Mouse (Mus musculus): ENCODE measurements around the gene Arfip1. TPM values are rescaled to one million over a fixed set of nuclear protein-coding genes. Genes with fewer than 3 reads are reported as not detected.

Gene Arfip1
- polyA plus RNA-seq, 1 experiment, result 14.3 TPM

- DNase-seq, result peak; percentile 71
- WGBS, result 20% methylated on average over 5 of the region's 5 CpGs
- Histone ChIP-seq H3K36me3 (ENCODE audit: control insufficient read depth, insufficient read depth, low read length) (no peaks in the 10 kb centered on the region), H3K27ac (ENCODE audit: insufficient read depth, low read depth, low read length) (no peak overlapping the region), H3K4me3 (ENCODE audit: insufficient read depth, low read depth, low read length) (no peak overlapping the region), H3K27me3 (replicated peaks; ENCODE audit: control insufficient read depth, insufficient read depth, low read length) (no peaks in the 10 kb centered on the region), H3K4me1 (ENCODE audit: control insufficient read depth, insufficient read depth, low read length) (no peaks in the 10 kb centered on the region)
- TF ChIP-seq CTCF (conservative IDR thresholded peaks at IDR 0.05; ENCODE audit: insufficient read depth, insufficient read length, low read depth, low read length) (peak; percentile 44; the same call in 1 of the 2 replicates), POLR2A (IDR thresholded peaks at IDR 0.05; ENCODE audit: low read depth, low read length) (no peak)
Observed at GRCm38 (mm10) chr3:84615050-84615855, 32.8 kb upstream of the Arfip1 start.

GRCm38 (mm10) chr3:84610183-84610710, 27.8 kb upstream of the Arfip1 start:
- no peak overlapping the region for H3K4me3 ChIP-seq (ENCODE audit: insufficient read depth, low read depth, low read length)
- H3K4me1 ChIP-seq (ENCODE audit: control insufficient read depth, insufficient read depth, low read length), result no peaks in the 10 kb centered on the region; the same call in 1 of the 2 replicates
- no peaks in the 10 kb centered on the region for H3K36me3 ChIP-seq (ENCODE audit: control insufficient read depth, insufficient read depth, low read length)
- WGBS, result 31% methylated on average over 9 of the region's 9 CpGs
- H3K27ac ChIP-seq (ENCODE audit: insufficient read depth, low read depth, low read length), result no peak overlapping the region
- no peaks in the 10 kb centered on the region for H3K27me3 ChIP-seq (replicated peaks; ENCODE audit: control insufficient read depth, insufficient read depth, low read length)
- TF ChIP-seq CTCF (conservative IDR thresholded peaks at IDR 0.05; ENCODE audit: insufficient read depth, insufficient read length, low read depth, low read length) (no peak), POLR2A (IDR thresholded peaks at IDR 0.05; ENCODE audit: low read depth, low read length) (no peak)
- peak; percentile 92 for DNase-seq

DNA sequence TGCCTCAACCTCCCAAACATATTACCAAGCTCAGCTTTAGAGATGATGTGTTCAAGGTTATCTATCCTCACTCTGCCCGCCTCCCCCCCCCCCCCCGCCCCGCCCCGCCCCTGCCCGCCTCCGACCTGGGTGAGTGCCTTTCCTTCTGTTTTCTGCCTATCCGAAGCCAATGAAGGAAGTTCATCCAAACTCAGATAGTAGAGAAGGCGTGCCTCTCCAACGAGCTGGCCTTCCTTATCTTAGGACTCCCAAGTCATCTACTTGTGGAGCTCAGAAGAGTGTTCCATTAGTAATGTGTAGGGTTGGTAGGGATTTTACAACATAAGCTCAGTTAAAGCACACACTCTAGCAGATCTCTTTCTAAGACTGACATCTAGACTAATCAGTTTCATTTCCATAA, 20.8 kb upstream of the Arfip1 start:
- no peaks in the 10 kb centered on the region for H3K27me3 ChIP-seq (replicated peaks; ENCODE audit: control insufficient read depth, insufficient read depth, low read length)
- H3K4me3 ChIP-seq (ENCODE audit: insufficient read depth, low read depth, low read length), result no peak overlapping the region
- no peaks in the 10 kb centered on the region for H3K4me1 ChIP-seq (ENCODE audit: control insufficient read depth, insufficient read depth, low read length)
- DNase-seq, result no peak
- WGBS, result 80% methylated on average over 8 of the region's 9 CpGs
- TF ChIP-seq POLR2A (IDR thresholded peaks at IDR 0.05; ENCODE audit: low read depth, low read length), result no peak
- no peak for TF ChIP-seq CTCF (conservative IDR thresholded peaks at IDR 0.05; ENCODE audit: insufficient read depth, insufficient read length, low read depth, low read length)
- H3K36me3 ChIP-seq (ENCODE audit: control insufficient read depth, insufficient read depth, low read length), result no peaks in the 10 kb centered on the region
- H3K27ac ChIP-seq (ENCODE audit: insufficient read depth, low read depth, low read length), result no peak overlapping the region

- H3K36me3 ChIP-seq (ENCODE audit: control insufficient read depth, insufficient read depth, low read length), result no peaks in the 10 kb centered on the region
Observed at GRCm38 (mm10) chr3:84602759-84603158, 20.3 kb upstream of the Arfip1 start.

GRCm38 (mm10) chr3:84601870-84602495, 19.6 kb upstream of the Arfip1 start:
- WGBS, result 59% methylated on average over 9 of the region's 9 CpGs
- Histone ChIP-seq H3K4me3 (ENCODE audit: insufficient read depth, low read depth, low read length) (no peak overlapping the region), H3K36me3 (ENCODE audit: control insufficient read depth, insufficient read depth, low read length) (no peaks in the 10 kb centered on the region), H3K27ac (ENCODE audit: insufficient read depth, low read depth, low read length) (no peak overlapping the region), H3K4me1 (ENCODE audit: control insufficient read depth, insufficient read depth, low read length) (no peaks in the 10 kb centered on the region), H3K27me3 (replicated peaks; ENCODE audit: control insufficient read depth, insufficient read depth, low read length) (no peaks in the 10 kb centered on the region)
- peak; percentile 35 for DNase-seq
- no peak for TF ChIP-seq POLR2A (IDR thresholded peaks at IDR 0.05; ENCODE audit: low read depth, low read length)
- TF ChIP-seq CTCF (conservative IDR thresholded peaks at IDR 0.05; ENCODE audit: insufficient read depth, insufficient read length, low read depth, low read length), result no peak

More at GRCm38 (mm10) chr3:84602759-84603158, 20.3 kb upstream of the Arfip1 start:
- Histone ChIP-seq H3K4me1 (ENCODE audit: control insufficient read depth, insufficient read depth, low read length) (no peaks in the 10 kb centered on the region), H3K27ac (ENCODE audit: insufficient read depth, low read depth, low read length) (no peak overlapping the region), H3K4me3 (ENCODE audit: insufficient read depth, low read depth, low read length) (no peak overlapping the region), H3K27me3 (replicated peaks; ENCODE audit: control insufficient read depth, insufficient read depth, low read length) (no peaks in the 10 kb centered on the region)
- no peak for DNase-seq
- TF ChIP-seq POLR2A (IDR thresholded peaks at IDR 0.05; ENCODE audit: low read depth, low read length), result no peak
- TF ChIP-seq CTCF (conservative IDR thresholded peaks at IDR 0.05; ENCODE audit: insufficient read depth, insufficient read length, low read depth, low read length), result no peak
- WGBS, result 93% methylated on average over 2 of the region's 2 CpGs

- TF ChIP-seq CTCF (conservative IDR thresholded peaks at IDR 0.05; ENCODE audit: insufficient read depth, insufficient read length, low read depth, low read length), result no peak
- TF ChIP-seq POLR2A (IDR thresholded peaks at IDR 0.05; ENCODE audit: low read depth, low read length), result no peak
- WGBS, result 90% methylated on average over 6 of the region's 6 CpGs
- Histone ChIP-seq H3K4me3 (ENCODE audit: insufficient read depth, low read depth, low read length) (no peak overlapping the region), H3K27ac (ENCODE audit: insufficient read depth, low read depth, low read length) (no peak overlapping the region), H3K36me3 (ENCODE audit: control insufficient read depth, insufficient read depth, low read length) (no peaks in the 10 kb centered on the region), H3K4me1 (ENCODE audit: control insufficient read depth, insufficient read depth, low read length) (peaks cover 4% of the 10 kb centered on the region; the same call in 1 of the 2 replicates), H3K27me3 (replicated peaks; ENCODE audit: control insufficient read depth, insufficient read depth, low read length) (0 out of 2 replicates have a peak, but pooled peaks cover 2% of the 10 kb centered on the region)
- DNase-seq, result no peak
Observed at GRCm38 (mm10) chr3:84598756-84599155, 16.3 kb upstream of the Arfip1 start.
